Mouse (Mus musculus) hindbrain, embryonic 15.5 days (tissue): ENCODE data around the gene Plekhg5. TPM values are rescaled to one million over a fixed set of nuclear protein-coding genes. Genes with fewer than 3 reads are reported as not detected.

Experiments
- ATAC-seq: fragments of 200-750 bp; cut with Nextera tagmentation; 2 replicates; pipeline ENCODE4 v1.8.0; 2017; ENCODE audit warnings: low read depth, moderate number of reproducible peaks, moderate TSS enrichment; ENCODE audit not compliant: low FRiP score
- H3K27ac ChIP-seq: fragments of 300-500 bp; sonication (generic); replicated peaks from 2 replicates; pipeline ENCODE4 v1.5.1; 2015; ENCODE audit warnings: mild to moderate bottlenecking, inconsistent platforms
- H3K27me3 ChIP-seq: fragments of 300-500 bp; sonication (generic); 2 replicates; pipeline ENCODE4 v1.6.1; 2015; ENCODE audit warnings: control low read depth, inconsistent platforms
- H3K36me3 ChIP-seq: fragments of 300-500 bp; sonication (generic); 2 replicates; pipeline ENCODE4 v1.6.1; 2015; ENCODE audit warnings: control low read depth, inconsistent platforms
- H3K4me1 ChIP-seq: fragments of 300-500 bp; sonication (generic); replicated peaks from 2 replicates; pipeline ENCODE4 v1.6.1; 2015; ENCODE audit warnings: control low read depth, inconsistent platforms
- H3K4me2 ChIP-seq: fragments of 300-500 bp; sonication (generic); 2 replicates; pipeline ENCODE4 v1.6.1; 2015; ENCODE audit warnings: moderate library complexity, mild to moderate bottlenecking, inconsistent platforms
- H3K4me3 ChIP-seq: fragments of 300-500 bp; sonication (generic); 2 replicates; pipeline ENCODE4 v1.5.1; 2015; ENCODE audit warnings: mild to moderate bottlenecking, inconsistent platforms
- H3K9ac ChIP-seq: fragments of 300-500 bp; sonication (generic); 2 replicates; pipeline ENCODE4 v1.6.1; 2015; ENCODE audit warnings: inconsistent platforms
- H3K9me3 ChIP-seq: fragments of 300-500 bp; sonication (generic); 2 replicates; pipeline ENCODE4 v1.6.1; 2016; ENCODE audit warnings: control low read depth, inconsistent platforms
- WGBS: fragments of 180-500 bp; shearing (Covaris S2); methylation state at CpG from one replicate; pipeline ENCODE4 v1.1.7; 2015; 5-methylcytosine and 5-hydroxymethylcytosine counted together
- polyA plus RNA-seq: library from polyadenylated mRNA; unstranded; fragments of >200 nt; fragmentation: Nextera tagmentation; extraction: Ambion mirVana; gene quantifications from 2 replicates; pipeline ENCODE4 v1.2.1, GENCODE M21; 2015

Gene Plekhg5
- polyA plus RNA-seq, 1 experiment from 2014 or later = 13.5 TPM

DNA sequence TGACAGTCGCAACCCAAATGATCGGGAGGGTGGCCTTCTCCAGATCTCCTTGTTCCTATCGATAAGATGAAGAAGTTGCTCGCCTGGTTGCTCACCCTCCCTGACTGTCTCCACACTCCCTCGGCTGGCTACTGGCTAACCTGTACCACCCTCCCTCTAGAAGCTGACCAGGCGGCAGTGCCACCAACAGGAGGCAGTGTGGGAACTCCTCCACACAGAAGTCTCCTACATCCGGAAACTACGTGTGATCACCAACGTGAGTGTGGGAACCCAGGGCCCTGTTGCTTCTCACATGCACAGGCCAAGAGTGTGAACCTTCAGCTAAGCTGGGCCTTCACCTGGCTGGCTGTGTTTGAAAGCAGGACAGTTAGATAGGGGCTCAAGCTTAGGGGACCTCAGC, 34.4 kb downstream of the Plekhg5 start:
- Histone ChIP-seq H3K4me2 (no peak overlapping the region; the same call in 1 of the 2 replicates), H3K9ac (no peak overlapping the region), H3K27me3 (no peaks in the 10 kb centered on the region), H3K4me3 (no peak overlapping the region), H3K9me3 (no peaks in the 10 kb centered on the region), H3K4me1 (peaks cover 22% of the 10 kb centered on the region), H3K36me3 (peaks cover 4% of the 10 kb centered on the region; the same call in 1 of the 2 replicates), H3K27ac (no peak overlapping the region)
- ATAC-seq = no peak
- WGBS = 60% methylated on average over 9 of the region's 9 CpGs

DNA sequence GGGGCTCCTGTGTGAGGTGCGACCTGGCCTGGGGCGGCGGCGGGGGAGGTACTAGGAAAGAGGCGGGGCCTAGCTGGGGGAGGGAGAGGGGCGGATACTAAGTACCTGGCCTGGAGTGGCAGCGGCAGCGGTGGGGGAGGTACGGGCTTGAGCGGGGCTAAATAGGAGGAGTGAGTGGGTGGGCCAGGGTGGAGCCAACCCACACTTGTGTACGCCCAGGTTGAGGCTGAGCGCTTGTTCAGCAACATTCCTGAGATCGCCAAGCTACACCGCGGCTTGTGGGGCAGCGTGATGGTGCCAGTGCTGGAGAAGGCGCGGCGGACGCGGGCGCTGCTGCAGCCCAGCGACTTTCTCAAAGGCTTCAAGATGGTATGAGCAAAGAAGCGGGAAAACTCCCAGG, 35.2 kb downstream of the Plekhg5 start:
- H3K9ac ChIP-seq = 0 out of 2 replicates have a peak overlapping the region, but pooled peaks have one; percentile 24
- 0 out of 2 replicates have a peak, but pooled peaks cover 3% of the 10 kb centered on the region for H3K27me3 ChIP-seq
- H3K36me3 ChIP-seq = peaks cover 4% of the 10 kb centered on the region; the same call in 1 of the 2 replicates
- peak overlapping the region; percentile 78 for H3K4me2 ChIP-seq
- H3K9me3 ChIP-seq = no peaks in the 10 kb centered on the region
- H3K4me3 ChIP-seq = peak overlapping the region; percentile 40
- peak; percentile 59 for ATAC-seq
- H3K4me1 ChIP-seq = peaks cover 22% of the 10 kb centered on the region
- 6% methylated on average over 24 of the region's 24 CpGs for WGBS
- peak overlapping the region; percentile 76 for H3K27ac ChIP-seq

DNA sequence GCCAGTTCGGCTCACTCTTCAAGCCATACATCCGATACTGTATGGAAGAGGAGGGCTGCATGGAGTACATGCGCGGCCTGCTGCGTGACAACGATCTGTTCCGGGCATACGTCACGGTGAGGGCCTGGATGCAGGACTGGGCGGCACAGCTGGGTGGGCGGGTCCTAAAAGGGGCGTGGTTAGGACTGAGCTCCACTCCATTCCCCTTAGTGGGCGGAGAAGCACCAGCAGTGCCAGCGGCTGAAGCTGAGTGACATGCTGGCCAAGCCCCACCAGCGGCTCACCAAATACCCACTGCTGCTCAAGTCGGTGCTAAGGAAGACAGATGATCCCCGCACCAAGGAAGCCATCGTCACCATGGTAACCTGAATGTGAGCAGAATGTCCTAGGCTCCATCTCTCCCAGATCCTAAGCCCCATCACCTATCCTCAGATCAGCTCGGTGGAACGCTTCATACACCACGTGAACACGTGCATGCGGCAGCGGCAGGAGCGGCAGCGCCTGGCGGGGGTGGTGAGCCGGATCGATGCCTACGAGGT, 35.7 kb downstream of the Plekhg5 start:
- peaks cover 22% of the 10 kb centered on the region for H3K4me1 ChIP-seq
- peak overlapping the region; percentile 40 for H3K4me3 ChIP-seq
- H3K4me2 ChIP-seq = peak overlapping the region; percentile 78
- WGBS = 16% methylated on average over 30 of the region's 30 CpGs
- peak overlapping the region; percentile 24; the same call in 1 of the 2 replicates for H3K9ac ChIP-seq
- peaks cover 4% of the 10 kb centered on the region; the same call in 1 of the 2 replicates for H3K36me3 ChIP-seq
- no peaks in the 10 kb centered on the region for H3K9me3 ChIP-seq
- ATAC-seq = peak; percentile 92
- H3K27ac ChIP-seq = peak overlapping the region; percentile 76
- 0 out of 2 replicates have a peak, but pooled peaks cover 3% of the 10 kb centered on the region for H3K27me3 ChIP-seq

GRCm38 (mm10) chr4:152108673-152109072, 36.4 kb downstream of the Plekhg5 start:
- 74% methylated on average over 5 of the region's 5 CpGs for WGBS
- peaks cover 22% of the 10 kb centered on the region for H3K4me1 ChIP-seq
- H3K36me3 ChIP-seq = peaks cover 4% of the 10 kb centered on the region
- H3K27me3 ChIP-seq = peaks cover 5% of the 10 kb centered on the region; the same call in 1 of the 2 replicates
- peak; percentile 4; the same call in 1 of the 2 replicates for ATAC-seq
- peak overlapping the region; percentile 78 for H3K4me2 ChIP-seq
- peak overlapping the region; percentile 40 for H3K4me3 ChIP-seq
- H3K27ac ChIP-seq = 0 out of 2 replicates have a peak overlapping the region, but pooled peaks have one; percentile 76
- H3K9ac ChIP-seq = 0 out of 2 replicates have a peak overlapping the region, but pooled peaks have one; percentile 18
- H3K9me3 ChIP-seq = no peaks in the 10 kb centered on the region

DNA sequence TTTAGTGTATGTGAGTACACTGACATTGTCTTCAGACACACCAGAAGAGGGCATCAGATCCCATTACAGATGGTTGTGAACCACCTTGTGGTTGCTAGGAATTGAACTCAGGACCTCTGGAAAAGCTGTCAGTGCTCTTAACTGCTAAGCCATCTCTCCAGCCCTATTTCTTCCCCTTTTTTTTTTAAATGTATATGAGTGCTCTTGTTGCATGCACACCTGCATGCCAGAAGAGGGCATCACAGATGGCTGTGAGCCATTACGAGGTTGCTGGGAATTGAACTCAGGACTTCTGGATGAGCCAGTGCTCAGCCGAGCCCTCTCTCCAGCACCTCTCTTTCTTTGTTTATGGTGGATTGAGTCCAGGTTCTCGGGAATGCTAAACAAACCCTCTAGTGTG, 37.2 kb downstream of the Plekhg5 start:
- H3K36me3 ChIP-seq = peaks cover 8% of the 10 kb centered on the region
- no peak overlapping the region for H3K4me3 ChIP-seq
- no peak overlapping the region for H3K27ac ChIP-seq
- WGBS = 84% methylated on average over 3 of the region's 3 CpGs
- H3K9ac ChIP-seq = no peak overlapping the region
- no peak overlapping the region for H3K4me2 ChIP-seq
- H3K27me3 ChIP-seq = peaks cover 13% of the 10 kb centered on the region
- peaks cover 22% of the 10 kb centered on the region for H3K4me1 ChIP-seq
- no peaks in the 10 kb centered on the region for H3K9me3 ChIP-seq
- no peak for ATAC-seq

- H3K4me2 ChIP-seq = no peak overlapping the region
- H3K4me1 ChIP-seq = peaks cover 25% of the 10 kb centered on the region
- peaks cover 8% of the 10 kb centered on the region for H3K36me3 ChIP-seq
- 94% methylated on average over 4 of the region's 4 CpGs for WGBS
- no peak for ATAC-seq
- H3K9me3 ChIP-seq = no peaks in the 10 kb centered on the region
- H3K9ac ChIP-seq = no peak overlapping the region
- H3K27me3 ChIP-seq = peaks cover 25% of the 10 kb centered on the region
- H3K4me3 ChIP-seq = no peak overlapping the region
- H3K27ac ChIP-seq = no peak overlapping the region
These were observed 38.4 kb downstream of the Plekhg5 start for GRCm38 (mm10) chr4:152110689-152111088.

DNA sequence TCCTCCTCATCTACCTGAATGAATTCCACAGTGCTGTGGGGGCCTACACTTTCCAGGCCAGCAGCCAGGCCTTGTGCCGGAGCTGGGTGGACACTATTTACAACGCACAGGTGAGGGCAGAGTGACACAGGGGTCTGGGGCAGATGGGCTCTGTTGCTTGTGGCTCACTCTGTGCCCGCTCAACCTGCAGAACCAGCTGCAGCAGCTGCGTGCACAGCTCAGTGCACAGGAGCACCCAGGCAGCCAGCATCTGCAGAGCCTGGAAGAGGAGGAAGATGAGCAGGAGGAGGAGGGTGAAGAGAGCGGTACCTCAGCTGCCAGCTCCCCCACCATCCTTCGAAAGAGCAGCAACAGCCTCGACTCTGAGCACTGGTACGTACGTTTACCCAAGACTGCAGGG, 40.0 kb downstream of the Plekhg5 start:
- peaks cover 41% of the 10 kb centered on the region for H3K27me3 ChIP-seq
- no peak overlapping the region for H3K4me3 ChIP-seq
- no peak overlapping the region for H3K4me2 ChIP-seq
- no peaks in the 10 kb centered on the region for H3K9me3 ChIP-seq
- peaks cover 8% of the 10 kb centered on the region for H3K36me3 ChIP-seq
- H3K4me1 ChIP-seq = peaks cover 29% of the 10 kb centered on the region
- 87% methylated on average over 9 of the region's 9 CpGs for WGBS
- H3K27ac ChIP-seq = no peak overlapping the region
- no peak overlapping the region for H3K9ac ChIP-seq
- ATAC-seq = no peak

GRCm38 (mm10) chr4:152114080-152114479, 41.8 kb downstream of the Plekhg5 start:
- no peaks in the 10 kb centered on the region for H3K9me3 ChIP-seq
- peaks cover 59% of the 10 kb centered on the region for H3K27me3 ChIP-seq
- H3K27ac ChIP-seq = no peak overlapping the region
- no peak overlapping the region for H3K4me2 ChIP-seq
- peaks cover 12% of the 10 kb centered on the region for H3K4me1 ChIP-seq
- H3K4me3 ChIP-seq = no peak overlapping the region
- WGBS = 61% methylated on average over 16 of the region's 16 CpGs
- H3K36me3 ChIP-seq = peaks cover 8% of the 10 kb centered on the region
- ATAC-seq = no peak
- H3K9ac ChIP-seq = no peak overlapping the region

- no peak for ATAC-seq
- Histone ChIP-seq H3K9me3 (no peaks in the 10 kb centered on the region), H3K4me1 (peaks cover 29% of the 10 kb centered on the region), H3K27ac (no peak within 1 kb of the TSS), H3K9ac (no peak within 1 kb of the TSS), H3K36me3 (peaks cover 5% of the 10 kb centered on the region; the same call in 1 of the 2 replicates), H3K4me2 (peak within 1 kb of the TSS; percentile 13; the same call in 1 of the 2 replicates), H3K27me3 (peaks cover 77% of the 10 kb centered on the region), H3K4me3 (no peak within 1 kb of the TSS)
- 3% methylated on average over 30 of the region's 30 CpGs for WGBS
These were observed 43.8 kb downstream of the Plekhg5 start, which contains the start of gene Tnfrsf25 for GRCm38 (mm10) chr4:152115921-152116612. Gene Tnfrsf25 (plus strand): TSS chr4:152115934.

DNA sequence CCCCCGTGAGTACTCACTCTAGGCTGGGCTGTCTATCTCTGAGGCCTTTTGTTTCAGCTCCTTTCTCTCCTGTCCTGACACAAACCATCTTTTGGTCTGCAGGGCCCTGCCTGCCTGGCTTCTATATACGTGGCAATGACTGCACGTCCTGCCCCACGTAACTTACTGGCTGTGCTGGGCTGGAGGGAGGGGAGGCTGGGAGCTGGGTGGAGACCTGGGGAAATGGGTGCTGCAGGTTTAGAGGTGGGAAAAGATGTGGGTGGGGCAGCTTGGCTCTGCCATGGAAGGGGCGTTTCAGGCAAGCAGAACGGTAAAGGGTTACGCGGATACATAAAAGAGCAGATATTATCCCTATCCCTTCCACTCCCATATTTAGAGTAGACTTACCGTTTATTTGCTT, 45.2 kb downstream of the Plekhg5 start:
- peaks cover 31% of the 10 kb centered on the region for H3K4me1 ChIP-seq
- H3K9me3 ChIP-seq = no peaks in the 10 kb centered on the region
- no peak overlapping the region for H3K4me3 ChIP-seq
- peaks cover 89% of the 10 kb centered on the region for H3K27me3 ChIP-seq
- 69% methylated on average over 9 of the region's 9 CpGs for WGBS
- peaks cover 5% of the 10 kb centered on the region; the same call in 1 of the 2 replicates for H3K36me3 ChIP-seq
- no peak overlapping the region for H3K4me2 ChIP-seq
- ATAC-seq = no peak
- H3K9ac ChIP-seq = no peak overlapping the region
- no peak overlapping the region for H3K27ac ChIP-seq

DNA sequence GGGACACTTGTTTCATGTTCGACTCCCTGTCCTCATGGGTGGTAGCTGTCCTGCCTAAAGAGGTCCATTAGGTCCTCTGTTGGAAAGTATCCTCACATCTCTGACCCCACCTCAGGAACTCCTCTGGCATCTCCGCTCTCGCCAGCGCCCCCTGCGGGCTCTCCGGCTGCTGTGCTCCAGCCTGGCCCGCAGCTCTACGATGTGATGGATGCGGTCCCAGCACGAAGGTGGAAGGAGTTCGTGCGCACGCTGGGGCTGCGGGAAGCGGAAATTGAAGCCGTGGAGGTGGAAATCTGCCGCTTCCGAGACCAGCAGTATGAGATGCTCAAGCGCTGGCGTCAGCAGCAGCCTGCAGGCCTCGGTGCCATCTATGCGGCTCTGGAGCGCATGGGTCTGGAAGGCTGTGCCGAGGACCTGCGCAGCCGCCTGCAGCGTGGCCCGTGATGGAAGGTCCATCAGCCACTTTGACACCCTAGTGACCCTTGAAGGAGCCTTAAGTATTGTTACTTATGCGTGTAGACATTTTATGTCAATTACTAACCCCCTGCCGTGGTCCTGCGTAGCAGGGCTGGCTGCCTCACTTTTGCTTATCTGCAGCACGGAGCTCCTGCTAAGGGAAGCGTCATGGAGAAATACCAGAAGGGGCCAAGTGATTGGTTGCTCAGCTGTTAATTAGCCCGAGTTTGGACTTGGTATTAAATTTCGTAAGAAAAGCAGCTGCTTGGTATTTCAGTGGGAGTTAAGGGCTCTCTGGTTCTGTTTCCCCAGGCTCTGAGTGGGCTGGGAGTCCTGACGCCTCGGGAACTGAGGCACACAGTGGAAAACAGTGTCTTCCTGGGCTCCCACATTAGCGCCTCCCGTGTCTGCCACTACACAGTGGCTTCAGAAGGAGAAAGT, 47.3 kb downstream of the Plekhg5 start:
- Histone ChIP-seq H3K27me3 (peaks cover 98% of the 10 kb centered on the region), H3K4me1 (peaks cover 31% of the 10 kb centered on the region), H3K4me3 (peak overlapping the region; percentile 11), H3K36me3 (no peaks in the 10 kb centered on the region), H3K4me2 (peak overlapping the region; percentile 38; the same call in 1 of the 2 replicates), H3K9me3 (no peaks in the 10 kb centered on the region), H3K9ac (no peak overlapping the region), H3K27ac (no peak overlapping the region)
- no peak for ATAC-seq
- WGBS = 7% methylated on average over 39 of the region's 39 CpGs
